Mouse (Mus musculus) forebrain, embryonic 11.5 days (tissue): ENCODE data around the gene Gpr132. TPM values are rescaled to one million over a fixed set of nuclear protein-coding genes. Genes with fewer than 3 reads are reported as not detected.
A peak's percentile ranks its signal among the peaks of the same experiment; 100 is the strongest.

ENCODE experiments used
- ATAC-seq: fragments of 200-750 bp; cut with Nextera tagmentation; replicated peaks from 2 replicates; pipeline ENCODE4 v1.8.0; 2017; ENCODE audit warnings: moderate TSS enrichment; ENCODE audit not compliant: low FRiP score
- DNase-seq: peaks from one replicate; pipeline ENCODE4 v3.0.0-alpha.2; 2017; ENCODE audit warnings: low spot score
- H3K27ac ChIP-seq: fragments of 300-500 bp; sonication (generic); 2 replicates; pipeline ENCODE4 v1.5.1; 2014; ENCODE audit warnings: low read depth, low read length
- H3K27me3 ChIP-seq: fragments of 300-500 bp; sonication (generic); 2 replicates; pipeline ENCODE4 v1.6.1; 2014; ENCODE audit warnings: mild to moderate bottlenecking, low read length, mixed read lengths; ENCODE audit not compliant: control insufficient read depth, insufficient read depth
- H3K36me3 ChIP-seq: fragments of 300-500 bp; sonication (generic); 2 replicates; pipeline ENCODE4 v1.6.1; 2014; ENCODE audit warnings: mild to moderate bottlenecking, low read length, moderate library complexity, mixed read lengths; ENCODE audit not compliant: control insufficient read depth, insufficient read depth
- H3K4me1 ChIP-seq: fragments of 300-500 bp; sonication (generic); replicated peaks from 2 replicates; pipeline ENCODE4 v1.6.1; 2014; ENCODE audit warnings: low read length, mixed read lengths; ENCODE audit not compliant: control insufficient read depth, insufficient read depth
- H3K4me2 ChIP-seq: fragments of 300-500 bp; sonication (generic); 2 replicates; pipeline ENCODE4 v1.6.1; 2014; ENCODE audit warnings: low read depth, mild to moderate bottlenecking, low read length, moderate library complexity, mixed read lengths; ENCODE audit not compliant: severe bottlenecking
- H3K4me3 ChIP-seq: fragments of 300-500 bp; sonication (generic); 2 replicates; pipeline ENCODE4 v1.5.1; 2014; ENCODE audit warnings: low read depth, low read length
- H3K9ac ChIP-seq: fragments of 300-500 bp; sonication (generic); 2 replicates; pipeline ENCODE4 v1.6.1; 2014; ENCODE audit warnings: low read length
- H3K9me3 ChIP-seq: fragments of 300-500 bp; sonication (generic); 2 replicates; pipeline ENCODE4 v1.6.1; 2016; ENCODE audit warnings: low read length, mixed read lengths; ENCODE audit not compliant: control insufficient read depth
- WGBS: fragments of 180-500 bp; shearing (Covaris S2); extraction: QIAGEN DNeasy Blood & Tissue Kit; methylation state at CpG from one replicate; pipeline ENCODE4 v1.1.7; 2014; 5-methylcytosine and 5-hydroxymethylcytosine counted together
- polyA plus RNA-seq: library from polyadenylated mRNA; unstranded; fragments of >200 nt; fragmentation: Nextera tagmentation; extraction: Ambion mirVana; gene quantifications from 2 replicates; pipeline ENCODE4 v1.2.1, GENCODE M21; 2014

Gpr132 gene
- polyA plus RNA-seq, 1 experiment from 2014 or later, result not detected

- no peak overlapping the region for H3K9ac ChIP-seq
- no peak overlapping the region for H3K27ac ChIP-seq
- 77% methylated on average over 2 of the region's 2 CpGs for WGBS
- peaks cover 6% of the 10 kb centered on the region for H3K4me1 ChIP-seq
- H3K9me3 ChIP-seq, result no peaks in the 10 kb centered on the region
- H3K27me3 ChIP-seq, result no peaks in the 10 kb centered on the region
- no peak overlapping the region for H3K4me2 ChIP-seq
- no peaks in the 10 kb centered on the region for H3K36me3 ChIP-seq
- H3K4me3 ChIP-seq, result no peak overlapping the region
- ATAC-seq (no peak), DNase-seq (no peak)
Measured at GRCm38 (mm10) chr12:112835046-112835445, 33.0 kb downstream of the Gpr132 start.

GRCm38 (mm10) chr12:112833527-112833926, 34.5 kb downstream of the Gpr132 start:
- Histone ChIP-seq H3K4me1 (peaks cover 6% of the 10 kb centered on the region), H3K27me3 (no peaks in the 10 kb centered on the region), H3K9me3 (no peaks in the 10 kb centered on the region), H3K4me2 (no peak overlapping the region), H3K4me3 (no peak overlapping the region), H3K9ac (no peak overlapping the region), H3K36me3 (no peaks in the 10 kb centered on the region), H3K27ac (no peak overlapping the region)
- ATAC-seq (no peak), DNase-seq (no peak)
- 88% methylated on average over 6 of the region's 6 CpGs for whole genome bisulfite sequencing

DNA sequence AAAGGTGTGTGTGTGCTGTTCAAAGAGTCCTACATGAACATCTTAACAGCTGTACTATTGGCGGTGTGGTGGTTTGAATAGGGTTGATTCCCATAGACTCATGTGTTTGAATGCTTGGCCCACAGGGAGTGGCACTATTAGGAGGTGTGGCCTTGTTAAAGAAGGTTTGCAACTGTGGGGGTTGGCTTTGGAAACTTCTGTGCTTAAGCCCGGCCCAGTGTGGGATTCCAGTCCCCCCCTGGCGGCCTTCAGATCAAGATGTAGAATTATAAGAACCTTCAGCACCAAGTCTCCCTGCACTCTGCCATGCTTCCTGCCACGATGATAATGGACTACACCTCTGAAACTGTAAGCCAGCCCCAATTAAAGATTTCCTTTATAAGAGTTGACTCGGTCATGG, 35.6 kb downstream of the Gpr132 start:
- Histone ChIP-seq H3K9me3 (no peaks in the 10 kb centered on the region), H3K4me2 (no peak overlapping the region), H3K27ac (no peak overlapping the region), H3K4me1 (peaks cover 12% of the 10 kb centered on the region), H3K36me3 (peaks cover 2% of the 10 kb centered on the region; the same call in 1 of the 2 replicates), H3K9ac (no peak overlapping the region), H3K27me3 (no peaks in the 10 kb centered on the region), H3K4me3 (no peak overlapping the region)
- DNase-seq (no peak), ATAC-seq (no peak)
- WGBS, result 88% methylated on average over 5 of the region's 5 CpGs

- Histone ChIP-seq H3K27me3 (no peaks in the 10 kb centered on the region), H3K36me3 (peaks cover 4% of the 10 kb centered on the region; the same call in 1 of the 2 replicates), H3K4me1 (peaks cover 19% of the 10 kb centered on the region), H3K27ac (no peak overlapping the region), H3K9ac (peak overlapping the region; percentile 83), H3K9me3 (no peaks in the 10 kb centered on the region), H3K4me3 (peak overlapping the region; percentile 68), H3K4me2 (peak overlapping the region; percentile 75)
- no peak for DNase-seq
- WGBS, result 93% methylated on average over 3 of the region's 3 CpGs
- ATAC-seq, result no peak
Measured at GRCm38 (mm10) chr12:112830570-112830969, 37.5 kb downstream of the Gpr132 start.

DNA sequence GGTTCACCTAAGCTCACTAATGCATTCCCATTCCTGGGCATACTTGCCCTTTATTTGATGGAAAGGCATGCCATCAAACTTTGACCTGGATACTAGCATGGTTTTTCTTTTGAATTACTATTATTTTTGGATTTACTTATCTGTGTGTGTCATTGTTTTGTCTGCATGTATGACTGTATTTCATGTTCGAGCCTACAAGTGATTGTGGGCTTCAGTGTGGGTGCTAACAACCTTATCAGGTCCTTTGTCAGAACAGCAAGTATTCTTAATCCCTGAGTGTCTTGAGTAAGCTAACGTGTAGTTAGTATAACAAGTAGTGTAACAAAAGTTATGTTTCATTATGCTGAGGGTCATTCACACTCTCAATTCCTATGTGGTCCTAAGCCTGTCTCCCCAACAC, 37.9 kb downstream of the Gpr132 start:
- H3K27ac ChIP-seq, result no peak overlapping the region
- H3K9me3 ChIP-seq, result no peaks in the 10 kb centered on the region
- peaks cover 19% of the 10 kb centered on the region for H3K4me1 ChIP-seq
- peak overlapping the region; percentile 83 for H3K9ac ChIP-seq
- DNase-seq (no peak), ATAC-seq (no peak)
- no peaks in the 10 kb centered on the region for H3K27me3 ChIP-seq
- H3K4me3 ChIP-seq, result peak overlapping the region; percentile 68
- peak overlapping the region; percentile 75 for H3K4me2 ChIP-seq
- WGBS, result 44% methylated on average over 2 of the region's 2 CpGs
- peaks cover 4% of the 10 kb centered on the region; the same call in 1 of the 2 replicates for H3K36me3 ChIP-seq

DNA sequence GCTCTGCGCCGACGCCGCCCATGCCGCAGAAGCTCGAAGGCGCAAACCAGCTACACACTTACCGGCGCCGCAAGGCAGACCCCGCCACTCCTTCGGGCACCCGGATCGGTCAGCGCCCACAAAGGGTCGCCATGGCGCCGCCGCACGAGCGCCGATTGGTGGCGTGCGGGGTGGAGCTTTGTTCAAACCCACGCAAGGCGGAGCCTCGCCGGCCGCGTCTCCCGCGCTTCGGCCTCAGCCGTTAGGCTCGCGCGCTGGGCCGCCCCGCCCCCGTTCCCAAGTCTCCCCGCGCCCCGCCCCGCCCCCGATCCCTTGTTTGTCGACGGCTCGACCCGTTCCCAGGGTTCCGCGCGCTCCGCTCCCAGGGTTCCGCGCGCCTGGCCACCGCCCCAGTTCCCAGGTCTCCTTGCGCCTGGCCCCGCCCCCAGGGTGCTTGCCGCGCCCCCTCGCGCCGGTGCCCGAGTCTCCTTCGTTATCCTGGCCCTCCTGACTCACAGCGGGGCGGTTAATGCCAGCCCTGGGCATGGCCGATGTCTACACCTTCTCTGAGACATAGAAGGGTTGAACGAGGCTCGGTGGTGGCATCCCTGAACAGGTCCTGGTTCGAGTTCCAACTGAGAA, 38.7 kb downstream of the Gpr132 start, which contains the start of gene Cdca4:
Gene Cdca4 (minus strand): TSS at position 180 of the 621 bp plus-strand sequence.
- Histone ChIP-seq H3K36me3 (peaks cover 4% of the 10 kb centered on the region; the same call in 1 of the 2 replicates), H3K27ac (peak within 1 kb of the TSS; percentile 89), H3K4me3 (peak within 1 kb of the TSS; percentile 68), H3K9ac (peak within 1 kb of the TSS; percentile 99), H3K4me1 (peaks cover 19% of the 10 kb centered on the region), H3K9me3 (no peaks in the 10 kb centered on the region), H3K27me3 (no peaks in the 10 kb centered on the region), H3K4me2 (peak within 1 kb of the TSS; percentile 91)
- WGBS, result 1% methylated on average over 61 of the region's 72 CpGs
- DNase-seq (peak; percentile 100), ATAC-seq (peak; percentile 97)

GRCm38 (mm10) chr12:112828501-112829243, 39.4 kb downstream of the Gpr132 start:
- peak overlapping the region; percentile 91 for H3K4me2 ChIP-seq
- WGBS, result under 1% methylated on average over 47 of the region's 51 CpGs
- peak overlapping the region; percentile 89 for H3K27ac ChIP-seq
- peaks cover 4% of the 10 kb centered on the region; the same call in 1 of the 2 replicates for H3K36me3 ChIP-seq
- H3K4me3 ChIP-seq, result peak overlapping the region; percentile 68
- no peaks in the 10 kb centered on the region for H3K27me3 ChIP-seq
- no peaks in the 10 kb centered on the region for H3K9me3 ChIP-seq
- peaks cover 19% of the 10 kb centered on the region for H3K4me1 ChIP-seq
- peak; percentile 84 for ATAC-seq
- no peak for DNase-seq
- H3K9ac ChIP-seq, result peak overlapping the region; percentile 99

DNA sequence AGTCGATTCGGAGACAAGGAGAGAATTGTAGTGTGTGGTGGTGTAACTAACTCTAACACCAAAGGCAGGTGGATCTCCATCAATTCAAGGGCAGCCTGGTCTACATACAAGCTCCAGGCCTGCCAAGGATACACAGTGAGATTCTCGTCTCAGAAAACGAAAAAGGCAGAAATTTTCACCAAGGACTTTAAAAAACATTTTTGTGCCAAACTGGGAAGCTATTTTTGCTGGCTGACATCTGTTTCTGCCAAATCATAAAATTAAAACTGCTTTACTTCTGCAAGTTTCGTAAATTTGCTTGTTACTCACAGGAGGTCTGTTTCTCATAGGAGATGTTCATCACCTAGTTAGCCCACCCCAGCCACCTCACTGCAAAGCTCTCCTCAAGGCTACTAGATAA, 42.1 kb downstream of the Gpr132 start:
- DNase-seq (no peak), ATAC-seq (no peak)
- Histone ChIP-seq H3K27ac (no peak overlapping the region), H3K9ac (no peak overlapping the region), H3K9me3 (no peaks in the 10 kb centered on the region), H3K4me1 (peaks cover 19% of the 10 kb centered on the region), H3K36me3 (peaks cover 11% of the 10 kb centered on the region; the same call in 1 of the 2 replicates), H3K27me3 (no peaks in the 10 kb centered on the region), H3K4me2 (no peak overlapping the region), H3K4me3 (no peak overlapping the region)
- 91% methylated on average over 5 of the region's 5 CpGs for WGBS
